Mouse (Mus musculus) liver, adult (tissue): Measurements from ENCODE around the gene Tnc.

Experiments used
- GATA4 ChIP-seq: IDR thresholded peaks from 2 replicates; pipeline ENCODE4 v1.6.1; 2014; ENCODE audit warnings: mild to moderate bottlenecking, low read length; ENCODE audit not compliant: insufficient replicate concordance

Gene Tnc

DNA sequence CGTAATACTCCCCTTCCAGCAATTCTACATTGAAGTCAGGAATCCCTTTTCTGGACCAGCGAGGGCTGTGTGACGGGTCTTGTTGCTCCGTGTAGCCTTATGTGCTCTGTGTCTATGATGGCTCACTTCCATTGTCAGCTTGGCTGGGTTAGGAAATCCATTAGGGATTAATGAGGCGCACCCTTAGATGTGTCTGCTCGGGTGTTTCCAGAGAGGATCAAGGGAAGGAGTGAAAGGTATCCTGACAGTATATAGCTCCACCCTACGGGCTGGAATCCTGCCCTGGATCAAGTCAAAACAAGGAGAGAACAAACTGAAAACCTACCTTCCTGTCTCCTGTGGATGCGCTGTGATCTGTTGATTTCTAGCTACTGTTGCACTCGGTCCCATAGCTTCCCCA, 96.8 kb downstream of the Tnc start:
- no peak for TF ChIP-seq GATA4

GRCm38 (mm10) chr4:63948066-63948687, 98.6 kb downstream of the Tnc start:
- no peak for TF ChIP-seq GATA4

DNA sequence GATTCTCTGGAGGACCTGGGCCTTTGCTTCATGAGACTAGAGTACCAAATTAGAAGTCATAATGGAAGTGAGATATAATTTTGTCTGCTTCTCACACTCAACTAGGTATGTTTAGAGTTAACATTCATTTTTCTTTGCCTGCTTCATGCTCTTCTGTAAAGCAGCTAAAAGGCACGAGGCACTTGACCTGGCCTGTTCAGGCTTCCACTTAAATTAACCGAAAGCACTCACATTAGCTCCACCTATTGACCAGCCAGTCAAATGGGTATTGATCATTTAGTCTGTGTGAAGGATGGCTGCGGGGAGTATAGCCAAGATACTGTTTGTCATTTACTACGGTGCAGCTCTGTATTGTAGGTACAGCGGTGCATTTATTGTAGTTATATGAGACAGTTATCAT, 103.0 kb downstream of the Tnc start:
- TF ChIP-seq GATA4 = no peak

DNA sequence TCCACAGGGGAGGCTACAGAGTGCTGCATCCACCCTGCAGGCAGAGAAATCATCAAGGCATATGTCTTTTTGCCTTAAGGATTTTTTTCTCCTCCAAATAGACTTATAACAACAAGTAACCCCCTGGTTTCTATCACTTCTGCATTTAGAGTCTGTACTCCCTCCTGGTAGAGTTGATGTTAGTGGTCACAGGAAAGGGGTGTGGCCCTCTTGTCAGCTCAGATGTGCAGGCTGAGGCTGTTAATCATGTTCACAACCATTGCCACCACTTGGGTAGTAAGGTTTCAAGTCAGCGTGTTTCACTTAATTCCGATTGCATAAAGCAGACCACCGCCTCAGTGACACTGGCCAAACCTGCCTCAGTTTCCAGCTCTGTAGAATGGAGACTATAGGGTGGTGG, 103.9 kb downstream of the Tnc start:
- no peak for TF ChIP-seq GATA4

- TF ChIP-seq GATA4 = no peak
Measured at GRCm38 (mm10) chr4:63941420-63941819, 105.4 kb downstream of the Tnc start.

- TF ChIP-seq GATA4 = no peak
Measured at GRCm38 (mm10) chr4:63939428-63939827, 107.4 kb downstream of the Tnc start.

GRCm38 (mm10) chr4:63935960-63936359, 110.9 kb downstream of the Tnc start:
- TF ChIP-seq GATA4 = no peak

DNA sequence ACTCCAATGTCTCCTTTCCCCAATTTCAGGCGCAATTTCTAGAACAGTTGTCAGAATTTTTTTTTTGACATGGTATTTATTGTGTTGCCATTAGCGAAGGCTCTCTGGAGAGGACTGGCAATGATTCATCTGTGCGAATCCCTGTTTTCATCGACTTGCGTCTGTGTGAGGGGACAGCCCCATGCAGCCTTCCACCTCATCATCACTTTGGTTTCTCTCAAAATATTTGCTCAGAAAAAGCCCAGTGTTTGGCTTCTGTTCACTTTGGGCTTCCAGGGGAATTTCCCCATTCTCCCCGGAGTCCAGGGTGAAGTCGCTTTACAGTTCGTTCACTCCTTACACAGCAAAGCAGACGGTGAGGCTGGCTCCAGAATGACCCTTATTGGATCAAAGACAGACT, 111.5 kb downstream of the Tnc start:
- no peak for TF ChIP-seq GATA4

DNA sequence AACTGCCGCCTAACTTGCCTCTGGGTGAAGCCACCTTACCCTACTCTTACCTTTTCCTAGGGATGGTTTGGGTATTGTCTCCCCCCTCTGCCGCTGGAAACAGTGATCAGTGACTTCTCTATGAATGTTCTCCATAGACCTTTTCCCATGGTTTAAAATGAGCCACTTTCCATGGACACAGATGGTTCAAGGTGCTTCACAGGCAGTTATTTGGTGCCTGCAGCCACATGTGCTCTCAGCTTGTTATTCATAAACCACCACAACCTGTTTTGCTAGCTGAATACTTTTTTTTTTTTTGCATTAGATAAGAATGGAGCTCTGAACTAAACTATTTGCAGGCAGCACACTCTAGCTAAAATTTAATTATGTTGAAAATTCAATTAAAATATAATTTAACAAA, 116.0 kb downstream of the Tnc start:
- TF ChIP-seq GATA4 = no peak

- no peak for TF ChIP-seq GATA4
Measured at GRCm38 (mm10) chr4:63929490-63929889, 117.3 kb downstream of the Tnc start.

- no peak for TF ChIP-seq GATA4
Measured at GRCm38 (mm10) chr4:63928192-63928591, 118.6 kb downstream of the Tnc start.

DNA sequence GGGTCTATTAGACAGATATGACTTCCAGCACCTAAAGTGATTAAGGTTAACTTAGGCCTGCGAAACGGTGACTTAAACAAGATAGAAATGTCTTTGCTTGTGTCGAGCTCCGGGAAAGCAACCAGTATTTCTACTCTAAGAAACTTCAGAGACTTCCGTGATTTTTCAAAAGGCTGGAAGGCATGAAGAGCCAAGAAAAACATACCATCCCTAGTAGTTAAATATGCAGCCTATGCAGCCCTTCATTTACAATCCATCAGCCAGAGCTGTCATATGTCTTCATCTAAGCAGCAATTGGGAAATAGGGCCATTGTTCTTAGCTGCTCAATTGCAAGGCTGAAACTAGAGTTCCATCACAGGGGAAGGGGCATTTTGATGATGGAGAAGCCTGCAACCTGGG, 129.6 kb downstream of the Tnc start:
- no peak for TF ChIP-seq GATA4

DNA sequence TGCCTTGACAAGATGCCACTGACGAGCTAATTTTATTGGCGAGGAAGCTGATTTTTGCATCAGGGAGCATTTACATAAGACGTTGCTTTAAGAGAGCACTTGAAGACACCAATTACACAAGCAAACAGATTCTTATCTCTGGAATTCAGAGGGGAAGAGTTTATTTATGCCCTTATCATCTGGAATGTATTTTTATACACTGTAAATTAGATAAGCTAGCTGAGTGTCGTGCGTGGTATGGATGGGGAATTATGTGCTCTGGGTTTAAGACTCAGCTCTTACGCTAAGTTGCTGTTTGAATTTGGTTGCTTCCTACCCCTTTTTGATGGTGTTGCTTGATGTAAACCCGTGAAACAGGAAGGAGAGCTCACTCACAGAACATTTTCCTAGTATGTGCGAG, 130.1 kb downstream of the Tnc start:
- no peak for TF ChIP-seq GATA4

DNA sequence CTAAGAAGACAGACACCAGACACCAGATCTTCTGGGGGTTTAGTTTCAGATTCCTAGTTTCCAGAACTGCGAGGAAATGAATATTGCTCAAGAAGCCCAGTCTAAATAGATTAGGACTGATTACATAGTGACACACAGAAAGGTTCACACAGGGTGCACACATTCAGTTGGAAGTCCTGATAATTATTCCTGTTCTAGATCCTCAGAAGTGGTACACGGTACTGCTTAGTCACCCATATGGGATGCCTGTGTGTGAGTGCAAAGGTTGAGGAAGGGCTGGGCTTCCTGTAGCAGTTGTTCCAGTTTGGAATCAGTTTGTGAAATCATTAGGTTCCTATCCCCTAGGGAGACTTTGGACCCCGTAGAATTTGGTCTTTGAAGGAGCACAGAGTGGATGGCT, 130.5 kb downstream of the Tnc start:
- no peak for TF ChIP-seq GATA4
